Mouse (Mus musculus) hindbrain, embryonic 14.5 days (tissue): ENCODE results near the gene Incenp. TPM values are rescaled to one million over a fixed set of nuclear protein-coding genes. Genes with fewer than 3 reads are reported as not detected.
"Not testable (repeated sequence)": the region's sequence is repeated elsewhere in the genome, so short reads cannot be mapped to it uniquely, and the experiment has no call there.

Experiments
- ATAC-seq: fragments of 200-750 bp; cut with Nextera tagmentation; 2 replicates; pipeline ENCODE4 v1.8.0; 2017; ENCODE audit warnings: moderate number of reproducible peaks, mild to moderate bottlenecking, moderate TSS enrichment, moderate library complexity; ENCODE audit not compliant: low FRiP score
- DNase-seq: peaks from one replicate; pipeline ENCODE4 v3.0.0-alpha.2; 2015; ENCODE audit warnings: low spot score
- H3K27ac ChIP-seq: fragments of 300-500 bp; sonication (generic); 2 replicates; pipeline ENCODE4 v1.5.1; 2014; ENCODE audit warnings: mild to moderate bottlenecking, moderate library complexity
- H3K27me3 ChIP-seq: fragments of 300-500 bp; sonication (generic); 2 replicates; pipeline ENCODE4 v1.6.1; 2014; ENCODE audit warnings: mild to moderate bottlenecking, low read length, mixed read lengths; ENCODE audit not compliant: control insufficient read depth, insufficient read depth
- H3K36me3 ChIP-seq: fragments of 300-500 bp; sonication (generic); replicated peaks from 2 replicates; pipeline ENCODE4 v1.6.1; 2014; ENCODE audit not compliant: control insufficient read depth, insufficient read depth
- H3K4me1 ChIP-seq: fragments of 300-500 bp; sonication (generic); replicated peaks from 2 replicates; pipeline ENCODE4 v1.6.1; 2014; ENCODE audit warnings: antibody characterized with exemption, low read length, mixed read lengths; ENCODE audit not compliant: control insufficient read depth, insufficient read depth
- H3K4me2 ChIP-seq: fragments of 300-500 bp; sonication (generic); replicated peaks from 2 replicates; pipeline ENCODE4 v1.6.1; 2014; ENCODE audit warnings: mild to moderate bottlenecking, moderate library complexity
- H3K4me3 ChIP-seq: fragments of 300-500 bp; sonication (generic); replicated peaks from 2 replicates; pipeline ENCODE4 v1.5.1; 2014; ENCODE audit warnings: mild to moderate bottlenecking, low read length
- H3K9ac ChIP-seq: fragments of 300-500 bp; sonication (generic); 2 replicates; pipeline ENCODE4 v1.6.1; 2014
- H3K9me3 ChIP-seq: fragments of 300-500 bp; sonication (generic); 2 replicates; pipeline ENCODE4 v1.6.1; 2016; ENCODE audit warnings: low read length; ENCODE audit not compliant: control insufficient read depth
- WGBS: fragments of 180-500 bp; shearing (Covaris S2); extraction: QIAGEN DNeasy Blood & Tissue Kit; methylation state at CpG from one replicate; pipeline ENCODE4 v1.1.7; 2014; 5-methylcytosine and 5-hydroxymethylcytosine counted together
- polyA plus RNA-seq: library from polyadenylated mRNA; unstranded; fragments of >200 nt; fragmentation: Nextera tagmentation; extraction: Ambion mirVana; gene quantifications from 2 replicates; pipeline ENCODE4 v1.2.1, GENCODE M21; 2014

The Incenp gene
- polyA plus RNA-seq, 1 experiment from 2014 or later = 18.9 TPM

- H3K27me3 ChIP-seq = no peaks in the 10 kb centered on the region
- no peaks in the 10 kb centered on the region for H3K9me3 ChIP-seq
- H3K4me1 ChIP-seq = 0 out of 2 replicates have a peak, but pooled peaks cover 3% of the 10 kb centered on the region
- ATAC-seq (no peak), DNase-seq (no peak)
- no peak overlapping the region for H3K27ac ChIP-seq
- H3K4me3 ChIP-seq = no peak overlapping the region
- no peak overlapping the region for H3K9ac ChIP-seq
- H3K36me3 ChIP-seq = no peaks in the 10 kb centered on the region
- H3K4me2 ChIP-seq = no peak overlapping the region
- WGBS = 80% methylated on average over 6 of the region's 6 CpGs
These were observed 38.9 kb upstream of the Incenp start for GRCm38 (mm10) chr19:9938156-9938823.

GRCm38 (mm10) chr19:9937428-9937827 lies 38.1 kb upstream of the Incenp start:
- H3K9ac ChIP-seq = no peak overlapping the region
- WGBS = 64% methylated on average over 5 of the region's 5 CpGs
- no peak for DNase-seq
- H3K36me3 ChIP-seq = no peaks in the 10 kb centered on the region
- H3K4me3 ChIP-seq = no peak overlapping the region
- no peaks in the 10 kb centered on the region for H3K27me3 ChIP-seq
- no peak overlapping the region for H3K4me2 ChIP-seq
- no peaks in the 10 kb centered on the region for H3K4me1 ChIP-seq
- no peaks in the 10 kb centered on the region for H3K9me3 ChIP-seq
- no peak overlapping the region for H3K27ac ChIP-seq
- ATAC-seq = no peak

DNA sequence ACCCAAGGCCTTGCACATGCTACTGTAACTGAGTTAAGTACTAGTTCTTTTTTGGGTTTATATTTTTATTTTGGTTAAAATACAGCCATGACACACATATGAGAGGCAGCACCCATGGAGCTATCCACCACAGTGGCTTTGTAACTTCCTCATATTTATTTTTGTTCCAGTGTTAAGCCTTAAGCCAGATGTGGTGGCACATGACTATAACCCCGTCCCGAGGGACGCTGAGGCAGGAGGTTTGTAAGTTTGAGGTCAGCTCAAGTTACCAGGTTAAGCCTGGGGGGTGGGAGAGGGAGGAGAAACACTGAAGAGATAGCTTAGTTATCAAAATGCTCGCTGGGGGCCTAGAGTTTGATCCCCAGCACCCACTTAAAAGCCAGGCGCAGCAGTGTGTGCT lies 37.2 kb upstream of the Incenp start:
- H3K4me2 ChIP-seq = no peak overlapping the region
- no peaks in the 10 kb centered on the region for H3K9me3 ChIP-seq
- 83% methylated on average over 5 of the region's 5 CpGs for WGBS
- DNase-seq (no peak), ATAC-seq (no peak)
- H3K27me3 ChIP-seq = no peaks in the 10 kb centered on the region
- H3K4me3 ChIP-seq = no peak overlapping the region
- H3K36me3 ChIP-seq = no peaks in the 10 kb centered on the region
- no peak overlapping the region for H3K27ac ChIP-seq
- H3K4me1 ChIP-seq = no peaks in the 10 kb centered on the region
- no peak overlapping the region for H3K9ac ChIP-seq

DNA sequence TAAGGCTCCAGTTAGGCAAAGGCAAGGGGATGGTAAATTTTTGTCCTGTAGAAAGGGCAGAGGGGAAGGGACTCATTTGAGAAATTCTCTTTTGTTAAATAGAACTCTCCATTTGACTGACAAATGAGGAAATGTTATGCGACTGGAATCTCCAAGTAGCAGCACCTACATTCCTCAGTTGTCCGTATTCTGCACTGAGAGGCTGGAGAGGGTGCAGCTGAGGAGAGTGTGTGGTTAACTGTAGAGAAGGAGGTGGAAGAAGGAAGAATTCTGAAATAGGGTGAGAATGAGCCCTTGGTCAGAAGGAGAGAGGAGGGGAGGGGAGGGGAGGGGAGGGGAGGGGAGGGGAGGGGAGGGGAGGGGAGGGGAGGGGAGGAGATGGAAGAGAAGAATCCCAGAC lies 34.6 kb upstream of the Incenp start:
- H3K27ac ChIP-seq = no peak overlapping the region
- no peaks in the 10 kb centered on the region for H3K27me3 ChIP-seq
- H3K9ac ChIP-seq = no peak overlapping the region
- no peak overlapping the region for H3K4me2 ChIP-seq
- no peak for DNase-seq
- no peak for ATAC-seq
- H3K4me1 ChIP-seq = no peaks in the 10 kb centered on the region
- no peaks in the 10 kb centered on the region for H3K9me3 ChIP-seq
- no peaks in the 10 kb centered on the region for H3K36me3 ChIP-seq
- WGBS = 69% methylated on average over 2 of the region's 2 CpGs
- no peak overlapping the region for H3K4me3 ChIP-seq

DNA sequence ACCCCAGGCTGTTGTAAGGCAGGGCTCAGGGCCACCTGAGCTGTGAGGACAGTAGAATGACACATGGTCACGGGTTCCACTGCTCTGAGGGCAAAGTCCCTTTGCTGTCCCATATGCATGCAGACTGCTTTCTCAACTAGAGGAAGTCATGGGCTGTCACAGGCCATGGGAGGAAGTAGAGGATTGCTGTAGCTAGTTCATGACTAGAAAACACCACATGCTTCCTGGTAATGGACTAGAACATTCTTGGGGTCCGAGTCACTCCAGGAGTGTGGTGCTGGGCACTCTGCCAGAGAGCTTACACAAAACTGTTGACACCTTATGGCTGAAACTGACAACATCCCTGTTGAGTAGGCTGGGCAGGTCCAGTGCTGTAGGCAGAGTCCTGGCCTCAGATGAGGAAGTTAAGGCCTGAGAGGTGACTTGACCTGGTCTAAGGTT lies 31.8 kb upstream of the Incenp start:
- not testable (repeated sequence) for H3K9ac ChIP-seq, H3K27ac ChIP-seq, H3K4me3 ChIP-seq, ATAC-seq, H3K27me3 ChIP-seq, H3K4me1 ChIP-seq, H3K9me3 ChIP-seq, H3K36me3 ChIP-seq, H3K4me2 ChIP-seq, DNase-seq
- WGBS = 66% methylated on average over 2 of the region's 2 CpGs

DNA sequence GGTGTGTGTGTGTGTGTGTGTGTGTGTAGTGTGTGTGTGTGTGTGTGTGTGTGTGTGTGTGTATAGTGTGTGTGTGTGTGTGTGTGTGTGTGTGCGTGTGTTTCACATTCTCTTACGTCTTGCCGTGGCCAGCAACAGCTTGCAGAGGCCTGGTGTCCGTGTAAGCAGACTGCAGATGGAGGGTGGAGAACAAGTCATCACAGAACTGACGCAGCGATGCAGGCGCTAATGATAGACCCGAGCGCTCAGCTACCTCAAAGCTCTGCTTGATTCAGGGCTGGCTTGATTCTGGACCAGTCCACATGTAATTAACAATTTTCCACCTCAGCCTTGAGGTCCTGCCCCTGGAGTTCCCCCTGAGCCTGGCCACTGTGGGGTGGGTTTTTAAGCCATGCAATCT lies 28.7 kb upstream of the Incenp start:
- no peak overlapping the region for H3K4me2 ChIP-seq
- no peaks in the 10 kb centered on the region for H3K4me1 ChIP-seq
- H3K4me3 ChIP-seq = no peak overlapping the region
- WGBS = 78% methylated on average over 9 of the region's 9 CpGs
- H3K27me3 ChIP-seq = no peaks in the 10 kb centered on the region
- H3K9ac ChIP-seq = no peak overlapping the region
- no peaks in the 10 kb centered on the region for H3K9me3 ChIP-seq
- DNase-seq = no peak
- no peak overlapping the region for H3K27ac ChIP-seq
- no peaks in the 10 kb centered on the region for H3K36me3 ChIP-seq
- no peak for ATAC-seq

DNA sequence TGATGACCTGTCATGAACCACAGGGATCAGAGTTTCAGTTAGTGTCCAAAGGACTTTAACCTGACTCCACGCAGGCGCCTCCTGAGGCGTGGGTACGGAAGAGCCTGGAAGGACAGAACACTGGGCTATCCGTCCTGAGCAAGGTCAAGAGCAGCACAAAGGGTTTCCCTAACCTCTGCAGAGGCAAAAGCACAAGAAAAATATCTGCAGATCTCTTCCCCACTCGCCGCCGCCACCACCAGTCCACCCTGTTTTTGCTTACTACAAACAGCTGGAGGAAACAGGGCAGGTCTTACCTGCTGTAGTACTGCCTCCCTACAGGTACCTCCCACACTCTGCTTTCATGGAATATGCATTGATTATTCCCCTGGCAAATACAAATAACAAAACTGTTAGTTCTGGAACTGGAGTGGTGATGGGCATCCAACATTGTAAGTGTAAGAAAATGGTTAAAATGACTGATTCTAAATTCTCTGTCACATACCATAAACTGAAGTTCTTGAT lies 25.5 kb upstream of the Incenp start:
- DNase-seq (no peak), ATAC-seq (no peak)
- no peaks in the 10 kb centered on the region for H3K36me3 ChIP-seq
- no peak overlapping the region for H3K4me3 ChIP-seq
- no peaks in the 10 kb centered on the region for H3K27me3 ChIP-seq
- no peak overlapping the region for H3K4me2 ChIP-seq
- 72% methylated on average over 8 of the region's 8 CpGs for whole genome bisulfite sequencing
- H3K9me3 ChIP-seq = no peaks in the 10 kb centered on the region
- no peak overlapping the region for H3K27ac ChIP-seq
- H3K9ac ChIP-seq = no peak overlapping the region
- H3K4me1 ChIP-seq = peaks cover 9% of the 10 kb centered on the region

- no peaks in the 10 kb centered on the region for H3K9me3 ChIP-seq
- H3K9ac ChIP-seq = no peak overlapping the region
- H3K4me3 ChIP-seq = no peak overlapping the region
- H3K4me1 ChIP-seq = peaks cover 9% of the 10 kb centered on the region
- no peak for ATAC-seq
- H3K27me3 ChIP-seq = no peaks in the 10 kb centered on the region
- H3K4me2 ChIP-seq = no peak overlapping the region
- 50% methylated on average over 13 of the region's 13 CpGs for WGBS
- no peak for DNase-seq
- H3K36me3 ChIP-seq = no peaks in the 10 kb centered on the region
- H3K27ac ChIP-seq = no peak overlapping the region
These were observed 24.9 kb upstream of the Incenp start for GRCm38 (mm10) chr19:9924034-9924768.

DNA sequence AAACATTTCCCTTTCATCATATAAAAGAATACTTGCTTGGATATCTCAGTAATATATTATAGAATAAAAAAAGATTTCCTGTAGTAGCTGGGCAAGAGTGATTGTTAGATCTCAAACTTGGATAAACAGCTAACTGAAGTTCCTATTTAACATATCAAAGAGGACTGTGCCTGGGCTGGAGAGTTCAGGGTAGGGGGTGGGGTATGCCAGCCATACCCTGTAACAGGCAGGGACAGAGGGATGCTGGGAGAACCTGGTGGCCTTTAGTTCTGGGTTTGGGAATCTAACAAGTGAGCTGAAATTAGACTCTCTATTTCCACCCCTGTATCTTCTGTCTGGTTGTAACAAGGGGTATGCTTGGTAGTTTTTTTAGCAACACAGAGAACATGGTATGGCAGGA lies 23.7 kb upstream of the Incenp start:
- ATAC-seq = no peak
- no peak for DNase-seq
- H3K4me2 ChIP-seq = no peak overlapping the region
- H3K9ac ChIP-seq = no peak overlapping the region
- no peaks in the 10 kb centered on the region for H3K9me3 ChIP-seq
- H3K27ac ChIP-seq = no peak overlapping the region
- H3K27me3 ChIP-seq = no peaks in the 10 kb centered on the region
- H3K4me3 ChIP-seq = no peak overlapping the region
- H3K4me1 ChIP-seq = peaks cover 9% of the 10 kb centered on the region
- H3K36me3 ChIP-seq = no peaks in the 10 kb centered on the region
